Mouse (Mus musculus): ENCODE measurements around the gene Olfr135.

Olfr135 gene

GRCm38 (mm10) chr17:38204035-38204434, at the start of gene Olfr135:
Gene Olfr135, plus strand, starts transcription at chr17:38204335.
- no peak for DNase-seq

GRCm38 (mm10) chr17:38171088-38171487, 33.0 kb upstream of the Olfr135 start, which contains the start of gene Olfr134:
Gene Olfr134, plus strand, starts transcription at chr17:38171388.
- no peak for DNase-seq
